Mouse (Mus musculus) myocyte (in vitro differentiated cells): ENCODE data around the gene Scrt2.

ENCODE experiments used
- CEBPB ChIP-seq: IDR thresholded peaks from 2 replicates; pipeline ENCODE4 v1.6.1; 2011; ENCODE audit warnings: mild to moderate bottlenecking, moderate library complexity; ENCODE audit not compliant: poor library complexity, insufficient read depth, severe bottlenecking
- E2F4 ChIP-seq: IDR thresholded peaks from one replicate; pipeline ENCODE4 v1.6.1; 2011; ENCODE audit warnings: mild to moderate bottlenecking, control low read depth, moderate library complexity; ENCODE audit not compliant: insufficient read depth
- MAX ChIP-seq: IDR thresholded peaks from one replicate; pipeline ENCODE4 v1.6.1; 2011; ENCODE audit warnings: low read depth, mild to moderate bottlenecking, control low read depth
- MYOD1 ChIP-seq, 3 experiments: IDR thresholded peaks; one replicate each; pipeline ENCODE4 v1.6.1; 2011; ENCODE audit warnings: control low read depth in 2 of 3, low read depth in 2 of 3, mild to moderate bottlenecking in 2 of 3, moderate library complexity in 1 of 3; ENCODE audit not compliant: insufficient read length in 2 of 3, control insufficient read depth in 1 of 3
- MYOG ChIP-seq, 3 experiments: IDR thresholded peaks; one replicate each; pipeline ENCODE4 v1.6.1; 2011; ENCODE audit warnings: control low read depth in 2 of 3, low read depth in 2 of 3, mild to moderate bottlenecking in 2 of 3; ENCODE audit not compliant: insufficient read length in 2 of 3, control insufficient read depth in 1 of 3, insufficient read depth in 1 of 3
- POLR2A ChIP-seq: IDR thresholded peaks from one replicate; pipeline ENCODE4 v1.6.1; 2011; ENCODE audit warnings: low read depth, mild to moderate bottlenecking, control low read depth, moderate library complexity; ENCODE audit not compliant: insufficient read length
- POLR2AphosphoS2 ChIP-seq: IDR thresholded peaks from one replicate; pipeline ENCODE4 v1.6.1; 2011; ENCODE audit warnings: low read depth, control low read depth; ENCODE audit not compliant: insufficient read length
- REST ChIP-seq: IDR thresholded peaks from one replicate; pipeline ENCODE4 v1.6.1; 2011; ENCODE audit warnings: mild to moderate bottlenecking, control low read depth, moderate library complexity; ENCODE audit not compliant: insufficient read depth, insufficient read length
- SRF ChIP-seq: IDR thresholded peaks from one replicate; pipeline ENCODE4 v1.6.1; 2011; ENCODE audit warnings: low read depth; ENCODE audit not compliant: control insufficient read depth, insufficient read length
- TCF12 ChIP-seq: IDR thresholded peaks from one replicate; pipeline ENCODE4 v1.6.1; 2011; ENCODE audit warnings: mild to moderate bottlenecking, control low read depth; ENCODE audit not compliant: poor library complexity, insufficient read depth, severe bottlenecking
- TCF3 ChIP-seq: IDR thresholded peaks from one replicate; pipeline ENCODE4 v1.6.1; 2011; ENCODE audit warnings: low read depth, control low read depth; ENCODE audit not compliant: insufficient read length
- USF1 ChIP-seq: IDR thresholded peaks from one replicate; pipeline ENCODE4 v1.6.1; 2011; ENCODE audit warnings: low read depth, mild to moderate bottlenecking, control low read depth, moderate library complexity

DNA sequence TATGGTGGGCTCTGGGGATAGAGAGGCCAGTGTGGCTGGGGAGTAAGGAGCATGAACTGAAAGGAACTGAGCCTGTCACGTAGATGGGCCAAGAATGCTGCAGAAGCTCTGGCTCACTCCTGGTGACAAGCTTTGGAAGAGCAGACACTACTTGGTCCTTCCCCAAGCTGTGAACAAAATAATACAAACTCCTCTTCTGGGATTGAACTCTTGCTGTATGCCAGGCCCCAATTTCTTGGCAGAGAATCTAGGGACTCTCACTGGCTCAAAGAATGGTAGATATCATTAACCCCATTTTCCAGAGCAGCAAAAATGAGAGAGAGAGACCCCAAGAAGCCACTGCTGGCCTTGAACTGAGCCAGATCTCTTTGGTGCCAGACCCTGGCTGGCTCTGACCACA, 60.2 kb downstream of the Scrt2 start:
- TF ChIP-seq MAX (no peak), TCF3 (no peak), POLR2A (no peak), E2F4 (no peak), MYOD1 (IDR thresholded peaks at IDR 0.05; ENCODE audit: control insufficient read depth in 1 of 3, insufficient read length in 2 of 3, low read depth in 2 of 3) (no peak), TCF12 (no peak), REST (no peak), SRF (no peak), MYOG (IDR thresholded peaks at IDR 0.05; ENCODE audit: control insufficient read depth in 1 of 3, insufficient read depth in 1 of 3, insufficient read length in 2 of 3, low read depth in 2 of 3) (no peak), USF1 (no peak), CEBPB (no peak), POLR2AphosphoS2 (no peak)
